Mouse (Mus musculus) brain, embryonic 14.5 days (tissue): ENCODE results near the gene Serp1. TPM values are rescaled to one million over a fixed set of nuclear protein-coding genes. Genes with fewer than 3 reads are reported as not detected.
"Not testable (repeated sequence)": the region's sequence is repeated elsewhere in the genome, so short reads cannot be mapped to it uniquely, and the experiment has no call there.

Source experiments
- DNase-seq: peaks from one replicate; pipeline ENCODE4 v3.0.0-alpha.2; 2011; ENCODE audit warnings: low read depth
- CTCF ChIP-seq: fragments of 200-500 bp; IDR thresholded peaks from 2 replicates; pipeline ENCODE4 v1.5.1; 2012; ENCODE audit warnings: inconsistent platforms, mild to moderate bottlenecking, moderate library complexity, borderline replicate concordance; ENCODE audit not compliant: insufficient read depth, insufficient read length; ENCODE audit errors: extremely low read depth
- POLR2A ChIP-seq: fragments of 200-500 bp; IDR thresholded peaks from 2 replicates; pipeline ENCODE4 v1.6.1; 2012; ENCODE audit warnings: mild to moderate bottlenecking, inconsistent platforms, borderline replicate concordance; ENCODE audit not compliant: poor library complexity, insufficient read depth, insufficient read length, severe bottlenecking; ENCODE audit errors: extremely low read depth
- polyA plus RNA-seq: library from polyadenylated mRNA; depleted of rRNA; stranded (reverse); fragments of >200 nt; gene quantifications from 2 replicates; pipeline ENCODE4 v1.2.3, GENCODE M21; 2012; rRNA removed

The Serp1 gene
- polyA plus RNA-seq, 1 experiment: 30.4 TPM

- no peak for DNase-seq
- no peak for TF ChIP-seq POLR2A
- no peak for TF ChIP-seq CTCF
These were observed 32.1 kb downstream of the Serp1 start for GRCm38 (mm10) chr3:58493621-58494020.

GRCm38 (mm10) chr3:58490787-58491186, 34.9 kb downstream of the Serp1 start:
- DNase-seq: peak; percentile 24
- TF ChIP-seq POLR2A: no peak
- peak; percentile 42; the same call in 1 of the 2 replicates for TF ChIP-seq CTCF

GRCm38 (mm10) chr3:58487999-58488775, 37.5 kb downstream of the Serp1 start:
- DNase-seq: no peak
- TF ChIP-seq CTCF (no peak), POLR2A (no peak)

GRCm38 (mm10) chr3:58487121-58487520, 38.6 kb downstream of the Serp1 start:
- DNase-seq: no peak
- TF ChIP-seq POLR2A: no peak
- peak; percentile 30; the same call in 1 of the 2 replicates for TF ChIP-seq CTCF

GRCm38 (mm10) chr3:58485883-58486282, 39.8 kb downstream of the Serp1 start:
- peak; percentile 7 for DNase-seq
- TF ChIP-seq POLR2A (no peak), CTCF (peak; percentile 41; the same call in 1 of the 2 replicates)

GRCm38 (mm10) chr3:58478755-58479455, 46.8 kb downstream of the Serp1 start:
- TF ChIP-seq POLR2A: no peak
- TF ChIP-seq CTCF: no peak
- no peak for DNase-seq

- DNase-seq: not testable (repeated sequence)
These were observed 50.4 kb downstream of the Serp1 start for GRCm38 (mm10) chr3:58475298-58475697.

Other genes starting within 250 kb of the Serp1 start
- 14.0 and 19.6 TPM in 2 replicates for gene Tsc22d2, start 111.2 kb downstream of the Serp1 start, polyA plus RNA-seq
- gene Eif2a, start 71 bp downstream of the Serp1 start, polyA plus RNA-seq: 39.9 and 40.9 TPM in 2 replicates
- 47.9 and 69.2 TPM in 2 replicates for gene Selenot, start 50.7 kb upstream of the Serp1 start, polyA plus RNA-seq
- 0.26 and 0.33 TPM in 2 replicates for gene Erich6, start 111.3 kb upstream of the Serp1 start, polyA plus RNA-seq
- gene Siah2, start 166.5 kb upstream of the Serp1 start, polyA plus RNA-seq: 11.1 and 16.2 TPM in 2 replicates